20 mouse cellular contexts compared by ENCODE assay signal in genomic region chr1:178342063-178342462, GRCm38 (mm10).
"Had no signal": no experiment of that assay in that cellular context is flagged by ENCODE, and none has a peak within 500 bp of the region (broad histone marks: within the 10 kb centered on the region; RNA-seq: fewer than 3 reads in every experiment).

No protein-coding gene starts in this region.

- H3K27me3 ChIP-seq: lung, embryonic 15.5 days; midbrain, embryonic 12.5 days; neural tube, embryonic 13.5 days; neural tube, embryonic 15.5 days had no signal

- H3K9me3 ChIP-seq: lung, embryonic 15.5 days; midbrain, embryonic 10.5 days; midbrain, embryonic 12.5 days; neural tube, embryonic 13.5 days; neural tube, embryonic 15.5 days had no signal

- H3K9ac ChIP-seq: lung, embryonic 15.5 days; midbrain, embryonic 12.5 days; neural tube, embryonic 13.5 days; neural tube, embryonic 15.5 days had no signal

- H3K27ac ChIP-seq: lung, embryonic 15.5 days; midbrain, embryonic 10.5 days; midbrain, embryonic 12.5 days; neural tube, embryonic 13.5 days; neural tube, embryonic 15.5 days had no signal

- H3K36me3 ChIP-seq: lung, embryonic 15.5 days; midbrain, embryonic 10.5 days; midbrain, embryonic 12.5 days; neural tube, embryonic 13.5 days; neural tube, embryonic 15.5 days had no signal

- H3K4me3 ChIP-seq: lung, embryonic 15.5 days; midbrain, embryonic 10.5 days; midbrain, embryonic 12.5 days; myocyte; neural tube, embryonic 13.5 days; neural tube, embryonic 15.5 days had no signal

- DNase-seq: lung, adult 2 months; lung, postnatal 14 days; lung, postnatal 36 days; midbrain, embryonic 14.5 days; retina, postnatal 1 day; right cerebral cortex, adult 18-20 months; right cerebral cortex, postnatal 25 days; right cerebral cortex, postnatal 4 days; spleen, adult 18-20 months; thymus, adult 18-20 months; thymus, postnatal 14 days; thymus, postnatal 36 days had no signal

- ATAC-seq: lung, postnatal 0 days; midbrain, embryonic 16.5 days had no signal

- H3K4me2 ChIP-seq: lung, embryonic 15.5 days; midbrain, embryonic 12.5 days; neural tube, embryonic 13.5 days; neural tube, embryonic 15.5 days had no signal

- H3K4me1 ChIP-seq: midbrain, embryonic 12.5 days had no signal
